Mouse (Mus musculus): ENCODE data around the gene Ankrd61.

The Ankrd61 gene

DNA sequence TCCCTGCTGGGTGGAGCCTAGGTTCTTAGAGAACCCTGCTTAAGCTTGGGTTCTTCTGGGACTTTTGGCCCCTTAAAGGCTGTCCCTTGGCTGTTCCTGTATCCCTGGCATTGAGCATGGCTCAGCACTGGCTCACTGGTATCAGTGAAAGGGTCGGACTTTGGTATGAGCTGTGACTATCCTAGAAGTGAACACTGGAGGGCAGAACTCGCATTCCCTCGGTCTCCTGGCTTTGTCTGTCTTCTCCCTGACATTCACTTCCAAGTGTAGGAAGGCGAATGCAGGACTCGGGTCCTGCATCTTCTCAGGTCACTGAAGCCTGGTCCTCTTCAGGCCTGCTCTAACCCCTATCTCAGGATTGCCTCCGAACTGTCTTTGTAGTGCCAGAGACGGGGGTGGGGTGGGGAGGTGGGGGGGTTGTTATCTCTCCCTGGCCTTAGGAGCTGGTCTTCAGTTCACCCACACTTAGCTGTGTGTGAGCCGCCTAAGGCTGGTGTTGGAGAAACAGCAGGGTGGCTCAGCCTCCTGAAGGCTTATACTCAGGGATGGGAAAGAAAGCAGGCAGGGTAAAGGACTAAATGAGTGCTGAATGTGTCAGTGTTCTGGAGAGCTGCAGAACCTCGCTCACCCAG is 5.1 kb downstream of the Ankrd61 start:
- no peak for DNase-seq

DNA sequence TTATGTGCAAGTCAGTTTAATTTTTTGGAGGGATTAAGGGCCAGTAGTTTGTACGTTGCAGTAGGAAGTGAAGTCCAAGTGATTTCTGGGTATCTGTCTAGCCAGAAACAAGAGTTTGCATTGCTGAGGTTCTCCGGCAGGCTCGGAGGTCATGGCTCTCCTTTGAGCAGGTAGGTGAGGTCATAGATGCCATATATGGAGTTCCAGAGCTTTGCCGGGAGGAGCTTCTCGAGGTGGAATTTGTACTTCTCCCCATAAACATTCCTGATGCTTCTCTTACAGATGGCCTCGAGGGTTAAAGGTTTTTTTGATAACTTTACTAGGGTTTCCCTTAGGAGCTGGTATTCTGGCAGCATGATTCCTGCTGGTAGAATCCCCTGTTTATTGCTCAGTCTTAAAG is 6.7 kb downstream of the Ankrd61 start:
- DNase-seq = no peak

GRCm38 (mm10) chr5:143885274-143885673 is 12.2 kb downstream of the Ankrd61 start:
- no peak for DNase-seq

- DNase-seq = no peak
These were observed 22.9 kb downstream of the Ankrd61 start for GRCm38 (mm10) chr5:143874571-143874970.

DNA sequence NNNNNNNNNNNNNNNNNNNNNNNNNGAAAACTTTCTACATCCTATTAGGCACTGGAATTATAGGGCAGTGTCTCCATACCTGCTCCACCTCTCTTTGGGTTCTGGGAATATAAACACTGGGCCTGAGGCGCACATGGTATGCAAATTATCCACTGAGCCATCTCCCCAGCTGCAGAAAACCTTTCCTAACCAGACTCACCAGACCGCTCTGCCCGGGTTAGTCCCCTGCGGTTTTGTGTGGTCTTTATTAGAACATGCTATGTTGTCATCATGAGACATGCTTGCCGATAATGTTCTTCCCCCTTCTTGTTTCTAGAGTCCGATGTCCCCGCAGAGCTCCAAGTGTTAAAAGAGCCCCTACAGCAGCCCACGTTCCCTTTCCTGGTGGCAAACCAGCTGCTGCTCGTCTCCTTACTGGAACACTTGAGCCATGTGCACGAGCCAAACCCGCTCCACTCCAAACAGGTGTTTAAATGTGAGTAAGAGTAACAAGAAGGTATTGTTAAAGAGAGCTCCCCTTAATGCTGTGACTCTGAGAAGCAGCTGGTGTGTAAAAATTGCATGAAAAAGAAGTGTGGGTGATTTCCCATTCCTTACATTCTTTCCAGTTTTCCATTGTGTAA is 25.8 kb downstream of the Ankrd61 start:
- no peak for DNase-seq

Measured in kidney, adult 9 months (tissue).